Mouse (Mus musculus) bone marrow macrophage, adult 2 months (primary cell): ENCODE measurements around the gene Serinc5. TPM values are rescaled to one million over a fixed set of nuclear protein-coding genes. Genes with fewer than 3 reads are reported as not detected.

Experiments
- H3K27ac ChIP-seq: 2 replicates; pipeline ENCODE4 v1.5.1; 2012; ENCODE audit warnings: low read depth, low read length; ENCODE audit not compliant: insufficient read depth
- H3K4me1 ChIP-seq: 2 replicates; pipeline ENCODE4 v1.6.1; 2012; ENCODE audit warnings: low read length; ENCODE audit not compliant: control insufficient read depth, insufficient read depth
- H3K4me3 ChIP-seq: 2 replicates; pipeline ENCODE4 v1.5.1; 2012; ENCODE audit warnings: mild to moderate bottlenecking, low read length, moderate library complexity; ENCODE audit not compliant: insufficient read depth
- CTCF ChIP-seq: IDR thresholded peaks from 2 replicates; pipeline ENCODE4 v1.5.1; 2012; ENCODE audit warnings: low read depth, mild to moderate bottlenecking, low read length, moderate library complexity
- POLR2A ChIP-seq: IDR thresholded peaks from 2 replicates; pipeline ENCODE4 v1.6.1; 2012; ENCODE audit warnings: mild to moderate bottlenecking, low read depth, low read length, borderline replicate concordance
- polyA plus RNA-seq: library from polyadenylated mRNA; stranded (reverse); fragments of >200 nt; gene quantifications from 2 replicates; pipeline ENCODE4 v1.2.4, GENCODE M21; 2012; ENCODE audit not compliant: missing spikeins, insufficient read depth, insufficient read length

Gene Serinc5
- polyA plus RNA-seq, 1 experiment: 17.5 TPM

- no peak overlapping the region for H3K4me3 ChIP-seq
- no peaks in the 10 kb centered on the region for H3K4me1 ChIP-seq
- TF ChIP-seq CTCF: no peak
- no peak for TF ChIP-seq POLR2A
- H3K27ac ChIP-seq: no peak overlapping the region
Measured at GRCm38 (mm10) chr13:92696491-92696939, 85.6 kb downstream of the Serinc5 start.

DNA sequence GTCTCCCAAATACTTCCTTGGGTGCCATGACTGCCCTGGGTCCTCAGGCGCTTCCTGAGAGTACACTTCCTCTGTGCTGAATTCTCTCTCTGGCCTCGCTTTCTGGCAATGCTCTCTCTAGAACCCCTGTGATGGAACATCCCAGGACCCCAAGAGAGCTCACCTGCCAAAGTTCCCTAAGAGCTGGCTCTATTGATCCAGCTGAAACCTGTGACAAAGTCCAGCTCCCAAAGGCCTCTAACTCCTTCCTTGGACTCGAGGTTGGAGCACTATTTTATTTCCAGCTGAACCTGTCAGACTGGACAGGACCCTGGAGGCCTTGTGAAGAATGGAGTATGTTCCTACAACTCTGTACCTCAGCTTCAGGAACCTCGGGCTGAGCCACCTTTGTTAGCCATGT, 86.2 kb downstream of the Serinc5 start:
- Histone ChIP-seq H3K4me1 (no peaks in the 10 kb centered on the region), H3K27ac (no peak overlapping the region), H3K4me3 (no peak overlapping the region)
- TF ChIP-seq POLR2A: no peak
- no peak for TF ChIP-seq CTCF

- no peaks in the 10 kb centered on the region for H3K4me1 ChIP-seq
Measured at GRCm38 (mm10) chr13:92698781-92699180, 87.9 kb downstream of the Serinc5 start.

DNA sequence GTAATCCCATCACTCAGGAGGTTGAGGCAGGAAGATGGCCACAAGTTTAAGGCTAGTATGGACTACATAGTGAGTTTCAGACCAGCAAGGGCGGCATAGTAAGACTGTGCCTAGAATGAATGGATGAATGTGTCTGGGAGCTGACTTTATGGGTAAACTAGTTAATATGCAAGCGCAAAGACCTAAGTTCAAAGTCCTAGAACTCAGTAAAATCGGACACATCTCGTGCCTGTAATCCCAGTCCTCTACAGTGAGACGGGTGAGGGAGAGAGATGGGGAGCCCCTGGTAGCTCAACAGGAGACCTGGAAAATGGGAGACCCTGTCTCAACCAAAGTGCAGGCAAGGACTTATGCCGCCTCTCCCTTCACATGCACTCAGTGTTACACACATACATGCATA, 88.5 kb downstream of the Serinc5 start:
- H3K4me3 ChIP-seq: no peak overlapping the region
- no peak for TF ChIP-seq POLR2A
- TF ChIP-seq CTCF: no peak
- H3K4me1 ChIP-seq: no peaks in the 10 kb centered on the region
- no peak overlapping the region for H3K27ac ChIP-seq

More at GRCm38 (mm10) chr13:92698781-92699180, 87.9 kb downstream of the Serinc5 start:
- Histone ChIP-seq H3K27ac (no peak overlapping the region), H3K4me3 (no peak overlapping the region)
- TF ChIP-seq POLR2A: no peak
- no peak for TF ChIP-seq CTCF

- H3K4me1 ChIP-seq: no peaks in the 10 kb centered on the region
- TF ChIP-seq CTCF (no peak), POLR2A (no peak)
- H3K27ac ChIP-seq: no peak overlapping the region
- H3K4me3 ChIP-seq: no peak overlapping the region
Measured at GRCm38 (mm10) chr13:92702035-92702434, 91.1 kb downstream of the Serinc5 start.

- H3K27ac ChIP-seq: no peak overlapping the region
- TF ChIP-seq CTCF: no peak
- no peak for TF ChIP-seq POLR2A
- no peaks in the 10 kb centered on the region for H3K4me1 ChIP-seq
- H3K4me3 ChIP-seq: no peak overlapping the region
Measured at GRCm38 (mm10) chr13:92703241-92704027, 92.5 kb downstream of the Serinc5 start.

DNA sequence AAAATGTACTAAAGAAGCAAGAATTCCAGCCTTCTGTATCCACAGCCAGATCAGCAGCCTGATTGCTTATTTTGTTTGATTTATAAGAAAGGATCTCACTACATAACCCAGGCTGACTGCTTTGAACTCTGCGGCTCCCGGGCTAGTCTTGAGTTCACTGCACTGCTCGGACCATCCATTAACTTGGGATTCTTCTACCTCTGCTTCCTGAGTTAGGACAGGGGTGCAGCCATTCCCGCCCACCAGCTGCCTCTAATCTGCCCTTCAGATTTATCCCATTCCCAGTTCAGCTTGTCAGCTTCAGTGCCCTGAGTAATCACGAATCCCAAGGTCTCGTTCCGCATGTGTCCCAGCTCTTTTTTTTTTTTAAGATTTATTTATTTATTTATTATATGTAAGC, 93.3 kb downstream of the Serinc5 start:
- TF ChIP-seq CTCF (no peak), POLR2A (no peak)
- Histone ChIP-seq H3K27ac (no peak overlapping the region), H3K4me1 (no peaks in the 10 kb centered on the region), H3K4me3 (no peak overlapping the region)

GRCm38 (mm10) chr13:92705016-92705535, 94.2 kb downstream of the Serinc5 start:
- H3K27ac ChIP-seq: no peak overlapping the region
- no peaks in the 10 kb centered on the region for H3K4me1 ChIP-seq
- H3K4me3 ChIP-seq: no peak overlapping the region
- TF ChIP-seq CTCF (no peak), POLR2A (no peak)

- H3K27ac ChIP-seq: no peak overlapping the region
Measured at GRCm38 (mm10) chr13:92706342-92707061, 95.6 kb downstream of the Serinc5 start.

GRCm38 (mm10) chr13:92707941-92708340, 97.0 kb downstream of the Serinc5 start:
- H3K4me3 ChIP-seq: no peak overlapping the region
- H3K27ac ChIP-seq: no peak overlapping the region

More at GRCm38 (mm10) chr13:92706342-92707061, 95.6 kb downstream of the Serinc5 start:
- Histone ChIP-seq H3K4me1 (no peaks in the 10 kb centered on the region), H3K4me3 (no peak overlapping the region)
- no peak for TF ChIP-seq CTCF
- TF ChIP-seq POLR2A: no peak

DNA sequence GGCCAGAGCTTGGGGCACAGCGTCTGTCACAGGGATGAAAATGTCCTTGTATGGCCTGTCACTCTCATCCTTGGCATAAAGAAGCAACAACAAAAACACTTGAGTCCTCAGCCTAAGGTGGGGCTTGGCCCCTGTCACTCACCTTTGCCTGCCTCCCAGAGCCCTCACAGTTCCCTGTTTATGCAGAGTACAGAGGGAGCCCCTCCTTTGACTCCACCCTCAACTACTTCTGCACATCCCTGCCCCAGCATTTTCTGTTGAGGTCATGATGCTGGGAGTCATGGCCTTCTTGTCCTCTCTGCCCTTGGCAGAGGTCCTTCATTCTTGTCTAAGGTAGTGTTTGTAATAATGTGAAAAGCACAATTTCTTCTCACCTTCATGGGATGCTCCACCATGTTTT, 97.6 kb downstream of the Serinc5 start:
- no peak overlapping the region for H3K4me3 ChIP-seq
- TF ChIP-seq POLR2A (no peak), CTCF (no peak)
- no peak overlapping the region for H3K27ac ChIP-seq
- no peaks in the 10 kb centered on the region for H3K4me1 ChIP-seq

More at GRCm38 (mm10) chr13:92707941-92708340, 97.0 kb downstream of the Serinc5 start:
- H3K4me1 ChIP-seq: no peaks in the 10 kb centered on the region
- no peak for TF ChIP-seq CTCF
- TF ChIP-seq POLR2A: no peak
